Mouse (Mus musculus): ENCODE results near the gene Hnrnpab.

DNA sequence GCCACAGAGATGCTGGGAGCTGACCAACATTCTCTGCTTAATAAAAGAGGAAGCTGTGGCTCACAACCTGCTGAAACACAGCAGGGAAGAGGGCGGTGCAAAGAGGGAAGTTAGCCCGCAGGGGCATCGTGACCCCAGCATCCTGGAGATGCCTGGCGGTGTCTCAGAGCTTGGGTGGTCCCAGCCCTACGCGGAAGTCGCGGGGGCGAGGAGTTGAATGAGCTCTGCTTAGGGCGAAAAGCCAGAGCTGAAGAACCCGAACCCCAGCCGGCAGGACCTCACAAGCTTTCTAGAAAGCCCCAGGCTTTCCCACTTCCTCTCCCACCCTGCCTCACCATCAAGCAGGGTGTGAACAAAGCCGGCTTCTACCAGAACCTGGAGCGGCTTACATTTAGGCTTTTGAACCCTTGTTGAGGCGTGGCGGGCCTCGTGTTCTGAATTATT, 31.3 kb upstream of the Hnrnpab start:
- TF ChIP-seq RAD21 (IDR thresholded peaks at IDR 0.05; ENCODE audit: low read depth, low read length) (no peak; the same call in 1 of the 2 replicates), CTCF (conservative IDR thresholded peaks at IDR 0.05 in 1 of 2, IDR thresholded peaks at IDR 0.05 in 1 of 2; ENCODE audit: low read depth in 2 of 2, low read length in 2 of 2) (no peak), GABPA (IDR thresholded peaks at IDR 0.05; ENCODE audit: insufficient replicate concordance, low read depth, low read length) (no peak), NRF1 (IDR thresholded peaks at IDR 0.05; ENCODE audit: low read depth, low read length) (no peak), ZKSCAN1 (IDR thresholded peaks at IDR 0.05; ENCODE audit: borderline replicate concordance, low read depth, low read length) (no peak), JUND (conservative IDR thresholded peaks at IDR 0.05; ENCODE audit: low read depth, low read length) (no peak), POLR2A (IDR thresholded peaks at IDR 0.05; ENCODE audit: low read depth, low read length) (peak; percentile 88), CHD2 (IDR thresholded peaks at IDR 0.05; ENCODE audit: low read length) (no peak), MEF2A (IDR thresholded peaks at IDR 0.05; ENCODE audit: borderline replicate concordance, low read depth, low read length) (no peak), MAX (IDR thresholded peaks at IDR 0.05; ENCODE audit: low read length) (0 out of 2 replicates have a peak, but pooled peaks have one; percentile 28)
